Mouse (Mus musculus) heart, embryonic 16.5 days (tissue): ENCODE results near the gene Heatr9. TPM values are rescaled to one million over a fixed set of nuclear protein-coding genes. Genes with fewer than 3 reads are reported as not detected.

ENCODE experiments used
- ATAC-seq: fragments of 200-750 bp; cut with Nextera tagmentation; replicated peaks from 2 replicates; pipeline ENCODE4 v1.8.0; 2017; ENCODE audit warnings: moderate number of reproducible peaks; ENCODE audit not compliant: insufficient read depth, low FRiP score; ENCODE audit errors: extremely low read depth
- H3K27ac ChIP-seq: fragments of 300-500 bp; sonication (generic); 2 replicates; pipeline ENCODE4 v1.5.1; 2014; ENCODE audit warnings: mild to moderate bottlenecking, low read length, control low read depth, moderate library complexity
- H3K27me3 ChIP-seq: fragments of 300-500 bp; sonication (generic); 2 replicates; pipeline ENCODE4 v1.6.1; 2014; ENCODE audit warnings: low read length, mixed read lengths; ENCODE audit not compliant: control insufficient read depth, insufficient read depth
- H3K36me3 ChIP-seq: fragments of 300-500 bp; sonication (generic); 2 replicates; pipeline ENCODE4 v1.6.1; 2014; ENCODE audit not compliant: control insufficient read depth, insufficient read depth
- H3K4me1 ChIP-seq: fragments of 300-500 bp; sonication (generic); 2 replicates; pipeline ENCODE4 v1.6.1; 2014; ENCODE audit warnings: low read length, mixed read lengths; ENCODE audit not compliant: control insufficient read depth, insufficient read depth
- H3K4me2 ChIP-seq: fragments of 300-500 bp; sonication (generic); 2 replicates; pipeline ENCODE4 v1.6.1; 2014; ENCODE audit warnings: low read depth, mild to moderate bottlenecking, control low read depth, low read length
- H3K4me3 ChIP-seq: fragments of 300-500 bp; sonication (generic); 2 replicates; pipeline ENCODE4 v1.5.1; 2014; ENCODE audit warnings: mild to moderate bottlenecking, control low read depth, low read length
- H3K9ac ChIP-seq: fragments of 300-500 bp; sonication (generic); 2 replicates; pipeline ENCODE4 v1.6.1; 2014; ENCODE audit warnings: low read length, control low read depth
- H3K9me3 ChIP-seq: fragments of 300-500 bp; sonication (generic); replicated peaks from 2 replicates; pipeline ENCODE4 v1.6.1; 2016; ENCODE audit warnings: low read length; ENCODE audit not compliant: control insufficient read depth
- WGBS: fragments of 180-500 bp; shearing (Covaris S2); extraction: QIAGEN DNeasy Blood & Tissue Kit; methylation state at CpG from one replicate; pipeline ENCODE4 v1.1.7; 2014; 5-methylcytosine and 5-hydroxymethylcytosine counted together
- polyA plus RNA-seq: library from polyadenylated mRNA; unstranded; fragments of >200 nt; fragmentation: Nextera tagmentation; extraction: Ambion mirVana; gene quantifications from 2 replicates; pipeline ENCODE4 v1.2.1, GENCODE M21; 2015

Heatr9 gene
- 0.07 TPM in 1 of 2 replicates, not detected in the other for polyA plus RNA-seq

- no peak within 1 kb of the TSS for H3K9ac ChIP-seq
- WGBS = 88% methylated on average over 3 of the region's 3 CpGs
- no peaks in the 10 kb centered on the region for H3K36me3 ChIP-seq
- H3K9me3 ChIP-seq = no peaks in the 10 kb centered on the region
- H3K4me1 ChIP-seq = no peaks in the 10 kb centered on the region
- H3K4me2 ChIP-seq = no peak within 1 kb of the TSS
- no peak within 1 kb of the TSS for H3K4me3 ChIP-seq
- no peak for ATAC-seq
- no peaks in the 10 kb centered on the region; the same call in 1 of the 2 replicates for H3K27me3 ChIP-seq
- H3K27ac ChIP-seq = no peak within 1 kb of the TSS
Measured at GRCm38 (mm10) chr11:83522075-83522474, at the start of gene Heatr9. Heatr9 (minus strand) TSS chr11:83522175.

GRCm38 (mm10) chr11:83570189-83570588 is 48.2 kb upstream of the Heatr9 start:
- no peak overlapping the region for H3K9ac ChIP-seq
- no peaks in the 10 kb centered on the region for H3K4me1 ChIP-seq
- H3K9me3 ChIP-seq = no peaks in the 10 kb centered on the region
- WGBS = 78% methylated on average over 2 of the region's 2 CpGs
- H3K4me2 ChIP-seq = no peak overlapping the region
- H3K36me3 ChIP-seq = no peaks in the 10 kb centered on the region
- no peak overlapping the region for H3K4me3 ChIP-seq
- no peaks in the 10 kb centered on the region for H3K27me3 ChIP-seq
- no peak overlapping the region for H3K27ac ChIP-seq
- no peak for ATAC-seq

GRCm38 (mm10) chr11:83569249-83569648 is 47.3 kb upstream of the Heatr9 start:
- no peaks in the 10 kb centered on the region for H3K36me3 ChIP-seq
- H3K4me2 ChIP-seq = no peak overlapping the region
- no peaks in the 10 kb centered on the region for H3K27me3 ChIP-seq
- H3K9ac ChIP-seq = no peak overlapping the region
- no peak overlapping the region for H3K4me3 ChIP-seq
- no peak for ATAC-seq
- H3K27ac ChIP-seq = no peak overlapping the region
- H3K4me1 ChIP-seq = no peaks in the 10 kb centered on the region
- H3K9me3 ChIP-seq = no peaks in the 10 kb centered on the region
- 85% methylated on average over 7 of the region's 7 CpGs for WGBS

DNA sequence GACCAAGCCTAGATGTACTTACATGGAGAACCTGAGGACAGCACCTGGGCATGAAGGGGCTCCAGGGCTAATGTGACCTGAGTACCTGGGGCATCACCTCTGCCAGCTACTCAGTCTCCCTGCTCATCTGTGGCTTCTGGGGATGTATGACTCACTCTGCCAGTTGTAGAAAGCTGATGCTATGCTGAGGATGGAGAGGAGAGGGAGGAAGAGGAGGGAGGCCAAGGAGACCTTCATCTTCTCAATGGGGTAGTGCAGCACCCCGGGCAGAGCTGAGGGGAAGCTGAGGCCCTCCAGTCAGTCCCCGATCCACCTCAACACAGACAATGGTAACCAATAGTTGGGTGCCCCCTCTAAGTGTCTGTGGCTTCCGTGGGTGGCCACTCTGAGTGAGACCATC is 46.8 kb upstream of the Heatr9 start:
- H3K27me3 ChIP-seq = no peaks in the 10 kb centered on the region
- no peaks in the 10 kb centered on the region for H3K36me3 ChIP-seq
- H3K9me3 ChIP-seq = no peaks in the 10 kb centered on the region
- H3K9ac ChIP-seq = no peak overlapping the region
- no peak overlapping the region for H3K4me3 ChIP-seq
- H3K4me1 ChIP-seq = no peaks in the 10 kb centered on the region
- H3K4me2 ChIP-seq = no peak overlapping the region
- ATAC-seq = no peak
- no peak overlapping the region for H3K27ac ChIP-seq
- WGBS = 72% methylated on average over 3 of the region's 3 CpGs

DNA sequence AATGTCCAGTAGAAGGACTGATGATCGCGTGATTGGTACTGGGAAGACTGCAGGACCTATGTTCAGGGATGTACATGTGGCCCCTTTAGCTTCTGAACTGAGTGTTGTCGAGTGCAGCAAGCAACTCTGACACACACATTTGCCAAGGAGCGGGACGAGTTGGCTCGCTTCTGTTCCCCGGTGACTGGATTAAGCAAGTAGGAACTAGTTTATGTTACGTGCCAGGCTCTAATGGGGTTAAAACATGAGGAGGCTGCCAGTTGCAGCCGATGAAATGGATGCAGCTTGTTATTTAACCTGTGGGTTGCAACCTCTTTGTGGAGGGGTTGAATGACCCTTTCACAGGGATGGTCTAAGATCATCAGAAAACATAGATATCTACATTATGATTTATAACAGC is 46.1 kb upstream of the Heatr9 start:
- Histone ChIP-seq H3K4me1 (no peaks in the 10 kb centered on the region), H3K27me3 (no peaks in the 10 kb centered on the region), H3K4me2 (no peak overlapping the region), H3K4me3 (no peak overlapping the region), H3K9ac (no peak overlapping the region), H3K9me3 (no peaks in the 10 kb centered on the region), H3K27ac (no peak overlapping the region), H3K36me3 (no peaks in the 10 kb centered on the region)
- no peak for ATAC-seq
- WGBS = 84% methylated on average over 9 of the region's 9 CpGs

- no peaks in the 10 kb centered on the region for H3K9me3 ChIP-seq
- H3K9ac ChIP-seq = no peak overlapping the region
- H3K27me3 ChIP-seq = no peaks in the 10 kb centered on the region
- no peaks in the 10 kb centered on the region for H3K36me3 ChIP-seq
- H3K4me2 ChIP-seq = no peak overlapping the region
- no peak overlapping the region for H3K27ac ChIP-seq
- H3K4me3 ChIP-seq = no peak overlapping the region
- no peak for ATAC-seq
- no peaks in the 10 kb centered on the region for H3K4me1 ChIP-seq
- 62% methylated on average over 7 of the region's 7 CpGs for WGBS
Measured at GRCm38 (mm10) chr11:83567311-83567710, 45.3 kb upstream of the Heatr9 start.

DNA sequence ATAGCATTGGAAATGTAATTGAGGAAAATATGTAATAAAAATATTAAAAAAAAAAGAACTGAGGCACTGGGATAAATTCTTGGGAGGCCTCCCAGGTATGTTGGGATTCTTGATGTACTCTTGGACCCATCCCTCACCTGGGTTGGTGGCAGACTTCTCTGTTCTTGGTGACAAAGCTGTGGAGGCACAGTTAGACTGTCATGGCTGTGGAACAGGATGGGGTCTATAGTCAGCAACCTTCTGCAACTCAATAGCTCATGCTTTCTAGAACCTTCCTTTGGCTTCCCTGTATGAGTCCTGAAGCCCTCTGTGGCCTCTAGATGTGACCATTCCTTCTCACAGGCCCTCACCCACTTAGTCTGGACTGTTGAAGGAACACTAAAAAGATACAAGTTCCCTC is 44.6 kb upstream of the Heatr9 start:
- Histone ChIP-seq H3K4me1 (no peaks in the 10 kb centered on the region), H3K9ac (no peak overlapping the region), H3K27ac (no peak overlapping the region), H3K9me3 (no peaks in the 10 kb centered on the region), H3K4me2 (no peak overlapping the region), H3K4me3 (no peak overlapping the region), H3K36me3 (no peaks in the 10 kb centered on the region), H3K27me3 (no peaks in the 10 kb centered on the region)
- ATAC-seq = no peak

DNA sequence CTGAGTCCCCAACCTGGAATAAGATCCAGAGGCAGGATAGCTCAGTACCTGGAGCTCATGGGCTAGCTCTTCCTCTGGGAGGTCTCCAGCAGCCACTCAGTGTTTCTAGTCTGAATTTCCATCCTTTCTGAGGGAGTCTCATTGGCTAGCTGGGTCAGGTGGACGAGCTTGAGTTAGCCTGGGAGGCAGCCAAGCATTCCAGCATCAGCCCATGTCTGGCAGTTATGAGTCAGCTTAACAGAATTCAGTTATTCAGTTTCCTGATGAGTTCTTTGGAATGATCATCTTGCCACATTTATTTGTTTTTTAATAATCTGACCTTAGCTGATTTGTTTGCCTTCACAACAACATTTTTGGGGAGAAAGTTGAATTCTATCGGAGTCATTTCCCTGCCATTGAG is 41.8 kb upstream of the Heatr9 start:
- Histone ChIP-seq H3K9ac (no peak overlapping the region), H3K36me3 (no peaks in the 10 kb centered on the region), H3K4me3 (no peak overlapping the region), H3K27ac (no peak overlapping the region), H3K27me3 (no peaks in the 10 kb centered on the region), H3K4me1 (no peaks in the 10 kb centered on the region), H3K4me2 (no peak overlapping the region), H3K9me3 (no peaks in the 10 kb centered on the region)
- 58% methylated on average over 2 of the region's 2 CpGs for WGBS
- no peak for ATAC-seq

DNA sequence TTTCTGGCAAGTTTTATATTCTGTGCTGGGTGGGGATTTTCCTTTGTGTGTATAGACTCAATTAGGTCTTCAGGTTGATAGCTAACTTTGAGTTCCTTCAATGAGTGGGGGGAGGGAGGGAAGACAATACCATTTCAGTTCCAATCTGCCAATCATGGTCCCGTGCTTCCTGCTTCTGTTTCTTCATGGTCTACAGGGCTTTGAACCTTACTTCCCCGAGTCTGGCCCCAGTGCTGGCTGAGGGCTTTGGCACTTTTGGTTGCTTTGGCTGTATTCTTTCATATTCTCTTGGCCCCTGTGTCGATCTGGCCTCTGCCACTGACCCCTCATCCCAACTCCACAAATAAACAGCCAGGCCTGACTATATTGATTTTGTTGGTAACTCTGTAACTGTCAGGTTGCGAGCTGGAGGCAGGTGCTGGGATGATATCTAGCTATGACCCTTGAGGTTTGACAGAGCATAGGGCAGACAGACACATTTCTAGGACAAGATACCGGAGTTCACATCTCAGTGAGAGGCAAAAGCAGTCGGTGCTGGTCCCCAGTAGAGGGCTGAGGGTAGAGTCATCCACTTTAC is 40.4 kb upstream of the Heatr9 start:
- Histone ChIP-seq H3K4me1 (no peaks in the 10 kb centered on the region), H3K4me2 (no peak overlapping the region), H3K4me3 (no peak overlapping the region), H3K9me3 (no peaks in the 10 kb centered on the region), H3K27ac (no peak overlapping the region), H3K36me3 (no peaks in the 10 kb centered on the region), H3K27me3 (no peaks in the 10 kb centered on the region), H3K9ac (no peak overlapping the region)
- no peak for ATAC-seq
- 57% methylated on average over 6 of the region's 6 CpGs for WGBS
